Mouse (Mus musculus): ENCODE measurements around the gene Top2b.

Top2b gene

GRCm38 (mm10) chr14:16431941-16432499 is 67.0 kb downstream of the Top2b start:
- DNase-seq, result no peak

GRCm38 (mm10) chr14:16432550-16432949 is 67.6 kb downstream of the Top2b start:
- DNase-seq, result no peak

- DNase-seq, result no peak
Observed at GRCm38 (mm10) chr14:16433206-16433605, 68.2 kb downstream of the Top2b start.

GRCm38 (mm10) chr14:16434396-16435171 is 69.6 kb downstream of the Top2b start:
- DNase-seq, result peak; percentile 25

- no peak for DNase-seq
Observed at GRCm38 (mm10) chr14:16437386-16437785, 72.4 kb downstream of the Top2b start.

GRCm38 (mm10) chr14:16439385-16440126 is 74.6 kb downstream of the Top2b start:
- DNase-seq, result no peak

GRCm38 (mm10) chr14:16444859-16445258 is 79.9 kb downstream of the Top2b start:
- DNase-seq, result no peak

GRCm38 (mm10) chr14:16447587-16447986 is 82.6 kb downstream of the Top2b start:
- no peak for DNase-seq

GRCm38 (mm10) chr14:16448269-16448987 is 83.4 kb downstream of the Top2b start:
- no peak for DNase-seq

- DNase-seq, result no peak
Observed at GRCm38 (mm10) chr14:16478606-16479323, 113.8 kb downstream of the Top2b start.

GRCm38 (mm10) chr14:16479521-16479920 is 114.5 kb downstream of the Top2b start:
- no peak for DNase-seq

GRCm38 (mm10) chr14:16480621-16481020 is 115.6 kb downstream of the Top2b start:
- no peak for DNase-seq

GRCm38 (mm10) chr14:16483656-16484380 is 118.8 kb downstream of the Top2b start:
- DNase-seq, result no peak
